Mouse (Mus musculus): ENCODE measurements at regions not wholly inside any gene's neighbourhood (a gene's known extent, or its start where the extent isn't known, plus 50 kb on each side); places are given as distances from the start of the nearest gene placed in this dataset.
A peak's percentile ranks its signal among the peaks of the same experiment; 100 is the strongest.

DNA sequence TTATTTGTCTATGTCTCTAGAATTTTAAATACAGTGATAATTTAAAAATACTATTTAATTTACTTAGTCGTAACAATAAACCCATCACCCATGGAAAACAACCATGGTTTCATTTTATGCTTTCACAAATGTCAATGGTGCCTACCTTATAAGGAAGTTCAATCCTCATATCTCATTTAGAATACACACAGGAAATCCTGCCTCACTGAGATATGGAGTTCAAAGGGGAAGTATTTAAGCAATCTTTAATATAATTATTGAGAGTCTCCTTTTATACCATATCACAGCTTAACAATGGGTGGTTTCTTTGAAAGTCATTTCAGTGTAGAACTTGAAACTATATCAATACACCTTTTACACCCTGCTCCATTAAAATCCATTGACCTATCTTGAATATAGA is 86.0 kb upstream of the Maf start:
- intact Hi-C loops (cut with DNase I), result no loop called here
- DNase-seq (ENCODE audit: low spot score in 2 of 2), result no peak

DNA sequence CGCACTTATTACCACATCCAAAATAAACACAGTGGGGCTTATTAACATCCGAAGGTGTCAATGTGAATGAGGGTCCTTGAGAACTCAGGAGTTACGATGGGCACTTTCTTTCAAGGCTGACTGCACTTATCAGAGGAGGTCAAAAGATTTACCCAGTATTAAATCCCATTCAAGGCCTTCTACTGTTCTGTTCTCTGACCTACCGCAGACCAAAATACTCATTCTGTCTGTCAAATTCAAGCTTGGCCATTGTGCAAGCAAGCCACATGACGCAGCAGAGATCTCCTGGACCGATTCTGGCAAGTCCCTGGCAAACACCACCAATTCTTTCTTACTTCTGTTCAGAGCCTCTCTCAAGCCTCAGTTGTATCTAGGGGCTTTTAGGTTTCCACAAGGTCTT is 80.8 kb upstream of the Maf start:
- intact Hi-C loops (cut with DNase I), result no loop called here
- DNase-seq (ENCODE audit: low spot score in 2 of 2), result no peak

DNA sequence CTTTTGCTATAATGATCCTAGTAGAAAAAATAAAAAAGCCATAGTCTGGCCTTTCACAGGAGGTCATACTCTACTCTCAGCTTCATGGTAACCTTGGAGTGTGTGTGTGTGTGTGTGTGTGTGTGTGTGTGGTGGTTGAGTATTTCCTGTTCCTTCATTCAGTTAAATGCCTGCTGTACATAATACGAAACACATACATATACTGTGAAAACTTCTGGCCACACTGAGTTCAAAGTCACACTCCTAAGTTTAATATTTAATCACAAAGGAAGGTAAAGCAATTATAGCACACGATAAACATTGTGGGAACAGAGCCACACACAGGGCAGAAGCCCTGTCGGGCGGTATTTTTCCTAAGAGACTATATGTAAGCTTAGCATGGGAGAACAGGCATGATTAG is 78.6 kb upstream of the Maf start:
- intact Hi-C loops (cut with DNase I), result no loop called here

DNA sequence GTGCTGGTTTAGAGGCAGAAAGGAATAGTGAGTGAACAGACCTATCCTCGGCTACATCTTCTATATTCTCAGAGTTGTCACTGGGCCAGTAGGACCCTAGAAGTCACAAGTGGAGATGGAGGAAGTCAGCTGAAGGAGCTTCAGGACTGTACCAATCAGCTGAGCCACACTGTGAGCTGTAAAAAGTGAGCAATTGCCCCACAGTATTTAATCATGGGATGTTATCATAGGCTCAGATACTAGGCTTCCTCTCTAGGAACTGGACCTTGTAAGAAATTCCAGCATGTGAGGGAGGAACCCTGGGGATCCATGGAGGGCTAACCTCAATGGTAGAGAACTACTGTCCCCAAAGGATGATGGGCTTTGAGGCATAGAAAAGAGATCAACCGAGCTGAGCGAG is 78.2 kb upstream of the Maf start:
- no peak for DNase-seq (ENCODE audit: low spot score in 2 of 2)
- intact Hi-C loops (cut with DNase I), result no loop called here

More for the DNA sequence above, 78.6 kb upstream of the Maf start:
- no peak for DNase-seq (ENCODE audit: low spot score in 2 of 2)

DNA sequence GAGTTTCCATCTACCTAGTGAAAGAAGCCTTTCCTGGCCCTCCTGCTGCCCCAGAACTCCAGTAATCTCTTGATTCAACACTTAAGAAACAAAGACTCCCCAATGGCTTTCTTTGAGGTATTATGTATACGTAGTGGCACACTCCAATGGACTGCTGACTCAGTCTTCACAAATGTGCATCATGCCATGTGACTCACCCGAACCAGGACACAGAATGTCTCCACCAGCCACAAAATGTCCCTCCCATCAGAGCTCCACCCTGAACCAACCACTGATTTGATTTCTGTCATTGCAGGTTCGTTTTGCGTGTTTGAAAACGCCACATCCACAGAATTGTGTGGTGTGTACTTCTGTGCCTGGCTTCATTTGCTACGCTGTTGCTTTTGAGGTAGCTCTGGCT is 75.8 kb upstream of the Maf start:
- DNase-seq (ENCODE audit: low spot score in 2 of 2), result no peak
- intact Hi-C loops (cut with DNase I), result no loop called here

DNA sequence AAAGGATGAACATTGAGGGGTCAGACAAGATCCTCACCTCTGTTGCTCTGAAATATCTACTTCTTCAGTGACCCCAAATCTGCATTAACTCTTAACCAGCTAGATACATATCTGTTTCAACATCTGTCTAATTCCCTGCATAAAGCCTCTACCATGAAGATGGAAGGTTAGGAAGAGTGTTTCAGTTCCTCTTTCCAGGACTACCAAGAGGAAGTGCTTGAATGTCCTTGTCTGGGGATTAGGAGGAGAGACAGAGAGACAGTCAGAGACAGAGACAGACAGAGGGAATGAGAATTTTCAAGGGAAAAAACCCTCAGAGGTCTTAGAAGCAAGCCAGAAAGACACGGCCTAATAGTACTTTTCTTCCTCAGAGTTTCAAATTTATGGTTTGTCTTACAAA is 70.8 kb upstream of the Maf start:
- no peak for DNase-seq (ENCODE audit: low spot score in 2 of 2)
- intact Hi-C loops (cut with DNase I), result no loop called here

DNA sequence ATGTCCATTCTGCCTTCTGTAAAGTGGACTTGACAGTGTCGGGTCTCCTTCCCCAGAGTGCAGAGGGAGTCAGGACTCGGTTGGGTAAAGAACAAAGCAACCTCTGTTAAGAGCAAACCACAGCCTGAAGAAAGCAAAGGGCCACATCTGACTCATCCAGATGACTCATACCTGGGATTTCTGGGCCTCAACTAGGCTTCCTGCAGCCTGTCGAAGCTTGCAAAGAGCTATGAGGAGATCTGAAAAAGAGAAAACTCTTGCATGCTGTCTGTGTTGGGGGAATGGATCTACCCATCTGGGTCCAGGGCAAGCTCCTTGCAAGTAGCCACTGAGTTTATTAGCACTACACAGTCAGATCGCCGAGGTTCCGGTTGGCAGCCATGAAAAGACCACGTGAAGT is 63.5 kb upstream of the Maf start:
- no peak for DNase-seq (ENCODE audit: low spot score in 2 of 2)
- intact Hi-C loops (cut with DNase I), result no loop called here

DNA sequence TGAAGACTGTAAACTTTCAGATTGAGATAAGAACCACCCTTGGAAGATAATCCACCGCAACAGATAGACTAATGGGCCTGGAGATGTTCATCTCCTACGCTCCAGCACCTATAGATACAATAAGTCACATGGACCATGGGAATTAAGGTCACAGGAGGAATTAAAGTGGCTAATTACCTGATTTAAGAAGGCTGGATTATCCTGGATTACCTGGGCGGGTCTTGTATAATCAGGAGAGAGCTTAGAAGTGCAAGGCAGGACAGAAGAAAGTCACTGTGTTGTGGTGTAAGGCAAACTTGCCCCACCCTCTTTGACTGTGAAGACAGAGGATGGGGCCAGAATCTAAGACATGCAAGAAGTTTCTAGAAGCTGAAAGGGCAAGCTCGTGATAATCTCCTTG is 61.0 kb upstream of the Maf start:
- no peak for DNase-seq (ENCODE audit: low spot score in 2 of 2)
- intact Hi-C loops (cut with DNase I), result no loop called here

DNA sequence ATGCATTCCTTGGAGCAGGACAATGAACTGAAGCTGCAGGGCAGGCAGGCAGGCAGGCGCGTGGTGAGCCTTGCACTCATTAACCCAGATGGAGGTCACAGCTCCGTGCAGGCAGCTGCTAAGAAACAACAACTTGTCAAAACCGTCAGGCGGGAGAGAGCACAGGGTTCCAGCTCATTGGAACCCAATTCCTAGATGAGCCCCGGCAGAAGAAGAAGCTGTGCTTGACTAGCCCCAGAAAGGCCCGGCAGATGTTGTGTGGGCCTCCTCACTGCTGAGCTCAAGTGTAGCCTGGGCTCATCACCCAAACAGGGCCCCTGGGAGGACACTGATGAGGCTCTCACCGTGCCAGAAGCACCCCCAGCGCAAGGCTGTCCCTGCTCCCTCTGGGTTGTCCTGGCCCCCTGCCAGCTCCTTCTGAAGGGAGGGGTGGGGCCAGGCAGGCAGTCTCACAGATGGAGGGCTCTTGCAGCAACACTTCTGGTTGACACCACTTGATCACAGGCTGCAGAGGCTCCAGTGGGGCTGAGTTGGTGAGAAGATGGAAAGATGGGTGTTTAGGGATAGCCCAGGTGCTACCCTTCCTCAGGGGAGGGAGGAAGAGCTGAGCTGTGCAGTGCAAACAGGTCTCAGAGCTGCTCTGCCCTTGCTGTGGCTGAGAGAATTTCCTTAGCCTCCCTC is 58.8 kb upstream of the Maf start:
- peak in 1 of 2 experiments; percentile 7 for DNase-seq (ENCODE audit: low spot score in 2 of 2)
- intact Hi-C loops (cut with DNase I), result no loop called here

DNA sequence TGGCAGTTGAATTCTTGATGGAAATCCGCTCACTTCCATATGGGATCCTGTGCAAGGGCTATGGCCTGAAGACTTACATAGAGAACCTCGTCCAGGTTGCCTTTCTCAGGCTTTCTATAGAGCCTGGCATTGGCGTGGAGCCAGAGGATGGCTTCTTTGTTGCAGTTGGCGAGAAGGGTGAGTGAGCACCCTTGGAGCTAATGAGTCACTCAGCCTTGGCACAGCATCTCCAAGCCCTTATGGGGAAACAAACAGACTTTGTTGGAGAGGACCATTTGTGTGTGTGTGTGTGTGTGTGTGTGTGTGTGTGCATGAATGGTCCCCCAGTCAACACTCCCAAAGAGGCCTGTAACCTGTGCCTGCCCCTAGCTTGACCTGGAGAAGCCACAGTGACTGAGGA is 57.0 kb upstream of the Maf start:
- intact Hi-C loops (cut with DNase I), result no loop called here

DNA sequence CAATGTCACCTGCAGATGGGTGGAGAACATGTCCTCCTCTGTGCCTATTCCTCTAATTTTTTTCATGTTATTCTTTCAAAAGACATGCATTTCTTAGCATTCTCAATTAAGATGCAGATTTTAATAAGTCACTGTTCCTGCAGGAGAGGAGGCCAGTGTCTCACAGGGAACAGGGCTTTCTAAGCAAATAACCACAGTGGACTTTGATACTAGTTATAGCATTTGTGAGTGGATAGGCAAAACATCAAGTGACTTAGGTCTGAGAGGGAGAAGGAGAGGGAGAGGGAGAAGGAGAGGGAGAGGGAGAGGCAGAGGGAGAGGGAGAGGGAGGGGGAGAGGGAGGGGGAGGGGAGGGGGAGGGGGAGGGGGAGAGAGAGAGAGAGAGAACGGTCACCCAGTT is 50.4 kb upstream of the Maf start:
- no peak for DNase-seq (ENCODE audit: low spot score in 2 of 2)
- intact Hi-C loops (cut with DNase I), result no loop called here

More for the DNA sequence above, 57.0 kb upstream of the Maf start:
- DNase-seq (ENCODE audit: low spot score in 2 of 2), result no peak

Measured in left cerebral cortex, postnatal 36 days (tissue).